Comparison of ENCODE assay signal across 8 mouse cellular contexts in the genomic region with DNA sequence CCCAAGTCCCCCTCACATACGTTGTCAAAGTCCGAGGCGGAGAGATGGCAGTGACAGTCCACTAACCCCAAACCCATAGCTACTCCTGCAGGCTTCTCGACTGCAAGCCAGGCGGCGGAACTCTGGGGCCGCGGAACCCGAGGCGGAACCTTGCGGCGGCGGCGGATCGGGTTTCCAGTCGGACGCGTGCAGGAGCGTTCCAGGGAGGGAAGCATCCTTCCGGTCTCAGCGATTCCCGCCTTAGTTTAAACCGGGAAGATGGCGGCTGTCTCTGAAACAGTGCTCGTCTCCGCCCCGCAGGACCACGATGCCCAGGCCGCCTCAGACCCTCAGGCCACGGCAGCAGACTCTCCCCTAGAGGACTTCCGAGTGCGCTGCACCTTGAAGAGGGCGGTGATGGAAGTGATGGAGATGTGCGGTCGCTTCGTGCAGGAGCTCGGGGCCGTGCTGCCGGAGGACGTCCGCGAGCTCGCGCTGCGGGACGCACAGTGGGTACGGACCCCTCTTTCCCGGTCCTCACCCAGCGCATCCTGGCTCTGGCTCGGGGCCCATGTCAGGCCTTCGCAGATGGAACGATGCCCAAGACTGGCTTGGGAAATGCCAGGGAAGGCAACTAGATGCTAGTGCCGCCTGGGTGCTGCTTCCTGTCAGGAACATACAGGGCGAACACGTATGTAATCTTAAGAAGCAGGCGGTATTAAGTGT. TPM values are rescaled to one million over a fixed set of nuclear protein-coding genes. Genes with fewer than 3 reads are reported as not detected.
DNase-seq lines count a peak whose midpoint lies in the region; ATAC-seq and TF ChIP-seq lines count a peak whose summit lies in the region.

A gene (minus strand): TSS at position 152 of the 705 bp plus-strand sequence.
A gene (plus strand): TSS at position 232 of the 705 bp plus-strand sequence.

- H3K9me3 ChIP-seq in G1E (replicated peaks), result no peaks in the 10 kb centered on the region
- H3K9me3 ChIP-seq in forebrain, embryonic 15.5 days, result no peaks in the 10 kb centered on the region
- H3K9me3 ChIP-seq in neural tube, embryonic 14.5 days (ENCODE audit: control insufficient read depth, low read length), result no peaks in the 10 kb centered on the region

- H3K27me3 ChIP-seq in G1E (ENCODE audit: insufficient read depth, low read length), result no peaks in the 10 kb centered on the region
- no peaks in the 10 kb centered on the region for H3K27me3 ChIP-seq in forebrain, embryonic 15.5 days
- no peaks in the 10 kb centered on the region for H3K27me3 ChIP-seq in neural tube, embryonic 14.5 days (ENCODE audit: control insufficient read depth, insufficient read depth, low read length)
- H3K27me3 ChIP-seq in testis, adult 2 months (ENCODE audit: control insufficient read depth, insufficient read depth, low read length), result no peaks in the 10 kb centered on the region

- H3K27ac ChIP-seq in forebrain, embryonic 15.5 days (replicated peaks), result peak within 1 kb of the TSS; percentile 68; the same call in 1 of the 2 replicates
- H3K27ac ChIP-seq in neural tube, embryonic 14.5 days (ENCODE audit: low read depth, low read length), result peak within 1 kb of the TSS; percentile 55; the same call in 1 of the 2 replicates
- H3K27ac ChIP-seq in testis, adult 2 months (ENCODE audit: control insufficient read depth, insufficient read depth, low read depth, low read length), result peak within 1 kb of the TSS; percentile 51

- ATAC-seq in G1E (ENCODE audit: extremely low read depth, insufficient number of reproducible peaks, low FRiP score, poor library complexity, severe bottlenecking), result peak; percentile 81
- peak; percentile 94 for ATAC-seq in forebrain, embryonic 15.5 days (replicated peaks)
- ATAC-seq in neural tube, embryonic 14.5 days (ENCODE audit: low read depth), result peak; percentile 92

- peak within 1 kb of the TSS; percentile 82 for H3K9ac ChIP-seq in forebrain, embryonic 15.5 days (replicated peaks)
- peak within 1 kb of the TSS; percentile 74 for H3K9ac ChIP-seq in neural tube, embryonic 14.5 days (replicated peaks; ENCODE audit: low read depth, low read length)

- TF ChIP-seq POLR2A in testis, adult 2 months (IDR thresholded peaks at IDR 0.05; ENCODE audit: control insufficient read depth, low read depth, low read length), result no peak

- peak; percentile 60 for DNase-seq in G1E (ENCODE audit: low spot score)
- DNase-seq in cerebellum, adult 11-12 months, result peak; percentile 86
- DNase-seq in heart, postnatal 25 days (ENCODE audit: low spot score), result peak; percentile 75
- peak; percentile 87 to 92 for DNase-seq in layer of hippocampus, adult 18-20 months (ENCODE audit: low spot score in 2 of 2)
- DNase-seq in lung, adult 18-20 months, result peak; percentile 86 to 88

- peaks cover 51% of the 10 kb centered on the region for H3K36me3 ChIP-seq in G1E (replicated peaks)
- H3K36me3 ChIP-seq in forebrain, embryonic 15.5 days, result no peaks in the 10 kb centered on the region
- H3K36me3 ChIP-seq in neural tube, embryonic 14.5 days (ENCODE audit: control insufficient read depth, insufficient read depth, low read length), result no peaks in the 10 kb centered on the region
- peaks cover 1% of the 10 kb centered on the region; the same call in 1 of the 2 replicates for H3K36me3 ChIP-seq in testis, adult 2 months (ENCODE audit: control insufficient read depth, insufficient read depth, low read length)

- TF ChIP-seq CTCF in G1E (IDR thresholded peaks at IDR 0.05; ENCODE audit: low read depth, low read length), result no peak
- 0 out of 2 replicates have a peak, but pooled peaks have one; percentile 5 for TF ChIP-seq CTCF in testis, adult 2 months (IDR thresholded peaks at IDR 0.05; ENCODE audit: control insufficient read depth, insufficient read depth, insufficient replicate concordance, low read depth, low read length)

- peak within 1 kb of the TSS; percentile 96 for H3K4me3 ChIP-seq in G1E (ENCODE audit: low read depth, low read length)
- peak within 1 kb of the TSS; percentile 84 for H3K4me3 ChIP-seq in forebrain, embryonic 15.5 days
- H3K4me3 ChIP-seq in neural tube, embryonic 14.5 days (ENCODE audit: low read depth, low read length), result peak within 1 kb of the TSS; percentile 61
- H3K4me3 ChIP-seq in testis, adult 2 months (ENCODE audit: control insufficient read depth, low read depth, low read length), result peak within 1 kb of the TSS; percentile 87

- WGBS in forebrain, embryonic 15.5 days, result under 1% methylated on average over 56 of the region's 56 CpGs
- under 1% methylated on average over 55 of the region's 56 CpGs for WGBS in neural tube, embryonic 14.5 days

- intact Hi-C loops in heart, postnatal 25 days (cut with DNase I), result loop anchor here (2.0 kb wide), 1 partner anchor 36 kb away; a partner anchor contains a TSS

- peaks cover 30% of the 10 kb centered on the region for H3K4me1 ChIP-seq in G1E (ENCODE audit: insufficient read depth, low read depth, low read length)
- peaks cover 21% of the 10 kb centered on the region for H3K4me1 ChIP-seq in forebrain, embryonic 15.5 days
- 0 out of 2 replicates have a peak, but pooled peaks cover 9% of the 10 kb centered on the region for H3K4me1 ChIP-seq in neural tube, embryonic 14.5 days (ENCODE audit: control insufficient read depth, insufficient read depth, low read length)
- H3K4me1 ChIP-seq in testis, adult 2 months (ENCODE audit: control insufficient read depth, insufficient read depth, low read length), result no peaks in the 10 kb centered on the region

- peak within 1 kb of the TSS; percentile 94 for H3K4me2 ChIP-seq in forebrain, embryonic 15.5 days (replicated peaks)
- peak within 1 kb of the TSS; percentile 85 for H3K4me2 ChIP-seq in neural tube, embryonic 14.5 days (ENCODE audit: low read depth, low read length)

RNA-seq across cellular contexts. Expression of the first gene that starts in this region (rescaled TPM):
- 33.6 and 53.0 TPM in 2 replicates for total RNA-seq in G1E (2014; fragmentation: Nextera tagmentation)
- total RNA-seq in G1E (2017), result 36.8 and 50.0 TPM in 2 replicates
- 0.77 and 1.6 TPM in 2 replicates for polyA plus RNA-seq in G1E (2012)
- 10.3 and 12.6 TPM in 2 replicates for polyA plus RNA-seq in forebrain, embryonic 15.5 days (2015; fragmentation: Nextera tagmentation; extraction: Ambion mirVana)
- total RNA-seq in heart, postnatal 25 days (2021), result 10 to 100 TPM; 13.2 to 16.9 TPM
- 10 to 100 TPM; 29.7 to 34.5 TPM for total RNA-seq in layer of hippocampus, adult 18-20 months (2021)
- 18.3 and 19.9 TPM in 2 replicates for polyA plus RNA-seq in neural tube, embryonic 14.5 days (2014; fragmentation: Nextera tagmentation; extraction: Ambion mirVana)
- polyA plus RNA-seq in testis, adult 2 months (2012; rRNA removed), result 14.3 and 14.7 TPM in 2 replicates

RNA-seq across cellular contexts. Expression of the second gene that starts in this region (rescaled TPM):
- total RNA-seq in G1E (2014; fragmentation: Nextera tagmentation) (12.5 and 13.4 TPM in 2 replicates), G1E (2017) (18.1 and 22.1 TPM in 2 replicates)
- 19.4 and 25.6 TPM in 2 replicates for polyA plus RNA-seq in G1E (2012)
- 9.7 and 10.5 TPM in 2 replicates for polyA plus RNA-seq in forebrain, embryonic 15.5 days (2015; fragmentation: Nextera tagmentation; extraction: Ambion mirVana)
- under 1 TPM; 0.16 to 0.22 TPM for total RNA-seq in heart, postnatal 25 days (2021)
- under 1 TPM; 0.62 to 0.86 TPM for total RNA-seq in layer of hippocampus, adult 18-20 months (2021)
- polyA plus RNA-seq in neural tube, embryonic 14.5 days (2014; fragmentation: Nextera tagmentation; extraction: Ambion mirVana), result 2.8 and 3.7 TPM in 2 replicates
- 2.6 TPM in 2 replicates for polyA plus RNA-seq in testis, adult 2 months (2012; rRNA removed)

Comparison
In these comparisons a context has a peak if more than half of its experiments do, and no peak if none do; other contexts are left out.
1. Peak in every context shown above with its lines: DNase-seq, ATAC-seq, H3K4me3 ChIP-seq and H3K27ac ChIP-seq.
2. RNA of the second gene that starts in this region (total RNA-seq): 12.5 to 22.1 TPM in G1E; 0.62 to 0.86 TPM in layer of hippocampus, adult 18-20 months and 0.16 to 0.22 TPM in heart, postnatal 25 days; every median in the first group is over 4 times any median in the second.